Mouse (Mus musculus) midbrain, embryonic 14.5 days (tissue): ENCODE data around the gene Gm11172. TPM values are rescaled to one million over a fixed set of nuclear protein-coding genes. Genes with fewer than 3 reads are reported as not detected.
A peak's percentile ranks its signal among the peaks of the same experiment; 100 is the strongest.
"Not testable (repeated sequence)": the region's sequence is repeated elsewhere in the genome, so short reads cannot be mapped to it uniquely, and the experiment has no call there.

ENCODE experiments used
- ATAC-seq: fragments of 200-750 bp; cut with Nextera tagmentation; 2 replicates; pipeline ENCODE4 v1.8.0; 2017; ENCODE audit warnings: moderate number of reproducible peaks, moderate library complexity; ENCODE audit not compliant: low FRiP score, low TSS enrichment
- DNase-seq: peaks from one replicate; pipeline ENCODE4 v3.0.0-alpha.2; 2015
- H3K27ac ChIP-seq: fragments of 300-500 bp; sonication (generic); replicated peaks from 2 replicates; pipeline ENCODE4 v1.5.1; 2014; ENCODE audit warnings: mild to moderate bottlenecking, low read depth, low read length, moderate library complexity
- H3K27me3 ChIP-seq: fragments of 300-500 bp; sonication (generic); 2 replicates; pipeline ENCODE4 v1.6.1; 2014; ENCODE audit warnings: low read length, control low read depth, mixed read lengths; ENCODE audit not compliant: control insufficient read depth, insufficient read depth
- H3K36me3 ChIP-seq: fragments of 300-500 bp; sonication (generic); 2 replicates; pipeline ENCODE4 v1.6.1; 2014; ENCODE audit warnings: low read length, control low read depth; ENCODE audit not compliant: control insufficient read depth, insufficient read depth
- H3K4me1 ChIP-seq: fragments of 300-500 bp; sonication (generic); 2 replicates; pipeline ENCODE4 v1.6.1; 2014; ENCODE audit warnings: mild to moderate bottlenecking, antibody characterized with exemption, low read length, control low read depth; ENCODE audit not compliant: control insufficient read depth, insufficient read depth
- H3K4me2 ChIP-seq: fragments of 300-500 bp; sonication (generic); 2 replicates; pipeline ENCODE4 v1.6.1; 2014; ENCODE audit warnings: mild to moderate bottlenecking, low read length, moderate library complexity
- H3K4me3 ChIP-seq: fragments of 300-500 bp; sonication (generic); replicated peaks from 2 replicates; pipeline ENCODE4 v1.5.1; 2014; ENCODE audit warnings: low read depth, low read length
- H3K9ac ChIP-seq: fragments of 300-500 bp; sonication (generic); replicated peaks from 2 replicates; pipeline ENCODE4 v1.6.1; 2014; ENCODE audit warnings: mild to moderate bottlenecking, low read length, moderate library complexity
- H3K9me3 ChIP-seq: fragments of 300-500 bp; sonication (generic); 2 replicates; pipeline ENCODE4 v1.6.1; 2016; ENCODE audit warnings: low read length, control low read depth, mixed read lengths; ENCODE audit not compliant: control insufficient read depth
- WGBS: fragments of 180-500 bp; shearing (Covaris S2); extraction: QIAGEN DNeasy Blood & Tissue Kit; methylation state at CpG from one replicate; pipeline ENCODE4 v1.1.7; 2014; 5-methylcytosine and 5-hydroxymethylcytosine counted together
- polyA plus RNA-seq: library from polyadenylated mRNA; unstranded; fragments of >200 nt; fragmentation: Nextera tagmentation; extraction: Ambion mirVana; gene quantifications from 2 replicates; pipeline ENCODE4 v1.2.1, GENCODE M21; 2014

Gene Gm11172
- polyA plus RNA-seq, 1 experiment from 2014 or later = not detected

DNA sequence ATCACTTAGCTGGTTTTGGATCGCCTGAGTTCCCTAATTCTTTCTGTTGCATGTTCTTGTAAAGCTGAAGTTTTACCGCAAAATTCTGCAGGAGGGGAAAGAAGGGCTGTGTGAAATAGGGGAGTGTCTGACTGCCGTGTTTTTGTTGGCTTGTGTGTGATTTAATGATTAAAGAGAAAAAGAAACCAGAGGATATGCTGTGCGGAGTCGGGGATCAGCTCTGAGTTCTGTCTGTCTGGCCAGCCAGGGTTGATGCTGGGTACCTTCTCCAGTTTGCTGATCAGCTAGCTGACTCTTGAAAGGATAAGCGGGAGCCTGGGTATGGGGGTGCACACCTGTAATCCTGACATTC lies 31.6 kb downstream of the Gm11172 start:
- 72% methylated on average over 6 of the region's 6 CpGs for WGBS

DNA sequence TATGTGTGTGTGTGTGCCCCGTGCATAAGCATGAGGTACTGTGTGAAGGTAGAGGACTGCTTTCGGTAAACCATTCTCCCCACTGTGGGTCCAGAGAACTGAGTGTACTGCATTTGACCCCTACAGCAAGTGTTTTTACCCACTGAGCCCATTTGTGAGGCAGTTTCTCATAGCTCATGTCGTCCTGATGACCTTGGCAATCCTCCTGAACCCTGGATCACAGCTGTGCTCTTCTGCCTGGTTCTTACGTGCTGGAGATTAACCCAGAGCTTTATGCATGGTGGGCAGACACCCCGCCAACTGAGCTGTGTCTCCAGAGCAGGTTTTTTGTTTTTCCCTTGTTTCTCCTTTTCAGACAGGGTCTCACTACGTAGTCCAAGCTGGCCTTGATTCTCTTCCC lies 33.2 kb downstream of the Gm11172 start:
- Histone ChIP-seq H3K4me2 (no peak overlapping the region), H3K4me1 (peaks cover 2% of the 10 kb centered on the region; the same call in 1 of the 2 replicates), H3K9me3 (no peaks in the 10 kb centered on the region), H3K9ac (no peak overlapping the region), H3K27me3 (no peaks in the 10 kb centered on the region), H3K4me3 (no peak overlapping the region), H3K27ac (no peak overlapping the region), H3K36me3 (no peaks in the 10 kb centered on the region)
- 81% methylated on average over 6 of the region's 6 CpGs for WGBS
- ATAC-seq (no peak), DNase-seq (no peak)

More for the DNA sequence above, 31.6 kb downstream of the Gm11172 start:
- H3K9ac ChIP-seq = no peak overlapping the region
- H3K27ac ChIP-seq = no peak overlapping the region
- peaks cover 2% of the 10 kb centered on the region; the same call in 1 of the 2 replicates for H3K4me1 ChIP-seq
- no peaks in the 10 kb centered on the region for H3K27me3 ChIP-seq
- no peaks in the 10 kb centered on the region for H3K9me3 ChIP-seq
- DNase-seq (no peak), ATAC-seq (no peak)
- H3K4me2 ChIP-seq = no peak overlapping the region; the same call in 1 of the 2 replicates
- H3K36me3 ChIP-seq = no peaks in the 10 kb centered on the region
- no peak overlapping the region for H3K4me3 ChIP-seq

DNA sequence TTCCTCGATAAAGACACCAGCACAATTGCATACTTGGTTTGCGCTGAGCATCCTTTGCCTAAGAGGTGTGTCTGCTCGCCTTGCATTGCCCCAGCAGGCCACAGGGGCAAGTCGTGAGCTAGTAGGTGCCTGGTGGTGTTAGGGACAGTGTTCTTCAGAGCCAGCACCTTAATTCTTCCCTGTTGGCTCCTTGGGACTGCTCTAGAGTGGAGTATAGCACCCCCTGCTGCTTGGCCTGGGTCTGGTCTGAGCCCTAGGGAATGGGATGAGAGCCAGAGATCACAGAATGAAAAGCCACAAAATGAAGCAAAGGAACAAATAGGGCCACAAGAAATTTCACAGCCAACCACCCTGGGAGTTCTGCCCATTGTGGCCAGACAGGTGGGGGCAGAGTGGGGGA lies 33.8 kb downstream of the Gm11172 start:
- no peak overlapping the region for H3K27ac ChIP-seq
- no peaks in the 10 kb centered on the region for H3K27me3 ChIP-seq
- no peak overlapping the region for H3K9ac ChIP-seq
- no peaks in the 10 kb centered on the region for H3K36me3 ChIP-seq
- H3K4me3 ChIP-seq = no peak overlapping the region
- ATAC-seq = no peak
- H3K4me1 ChIP-seq = peaks cover 2% of the 10 kb centered on the region; the same call in 1 of the 2 replicates
- no peak overlapping the region for H3K4me2 ChIP-seq
- DNase-seq = peak; percentile 65
- 62% methylated on average over 4 of the region's 4 CpGs for WGBS
- H3K9me3 ChIP-seq = no peaks in the 10 kb centered on the region

DNA sequence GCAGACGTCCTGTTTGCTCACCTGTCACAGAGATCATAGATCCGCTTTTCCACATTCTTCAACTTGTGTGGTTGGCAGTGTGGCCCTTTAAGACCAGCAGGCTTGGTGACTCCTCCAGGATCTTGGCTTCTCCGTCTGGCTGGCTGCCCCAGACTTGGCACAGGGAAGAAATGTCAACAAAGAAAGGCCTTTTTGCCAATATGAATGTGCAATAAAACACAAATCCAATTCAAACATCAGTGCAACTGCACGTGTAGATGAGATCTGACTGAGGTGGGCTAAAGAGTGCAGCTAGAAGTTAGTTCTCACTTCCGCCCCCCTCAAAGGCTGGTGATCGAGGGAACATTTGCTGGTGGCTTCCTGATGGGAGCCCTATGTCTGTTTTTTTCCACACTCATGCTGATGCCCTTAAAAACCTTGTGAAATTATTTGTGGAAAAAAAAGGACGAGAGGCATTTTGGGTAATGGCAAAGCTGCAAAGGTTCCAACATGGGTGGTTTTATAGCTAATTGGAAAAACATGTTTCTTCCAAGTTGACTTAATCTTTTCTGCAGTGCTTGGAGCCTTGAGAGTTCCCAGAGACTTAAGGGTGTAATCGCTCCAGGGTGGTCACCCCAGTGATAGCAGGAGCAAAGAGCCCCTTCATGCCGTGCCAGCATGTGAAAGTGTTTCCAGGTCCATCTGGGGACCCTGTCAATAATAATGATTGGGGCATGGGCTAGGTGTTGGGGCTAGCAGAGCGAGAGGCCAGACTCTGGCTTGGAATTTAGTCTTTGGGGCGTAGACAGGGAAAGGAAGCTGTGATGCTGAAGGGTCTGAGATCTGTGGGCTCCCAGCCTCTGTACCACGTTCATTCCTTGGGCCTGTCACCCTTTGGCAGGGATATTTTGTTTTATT lies 37.5 kb downstream of the Gm11172 start:
- H3K27me3 ChIP-seq = no peaks in the 10 kb centered on the region
- H3K4me2 ChIP-seq = no peak overlapping the region
- no peak overlapping the region for H3K9ac ChIP-seq
- H3K27ac ChIP-seq = no peak overlapping the region
- ATAC-seq (no peak), DNase-seq (no peak)
- H3K36me3 ChIP-seq = no peaks in the 10 kb centered on the region
- no peaks in the 10 kb centered on the region for H3K9me3 ChIP-seq
- 80% methylated on average over 12 of the region's 12 CpGs for WGBS
- H3K4me1 ChIP-seq = no peaks in the 10 kb centered on the region
- no peak overlapping the region for H3K4me3 ChIP-seq

DNA sequence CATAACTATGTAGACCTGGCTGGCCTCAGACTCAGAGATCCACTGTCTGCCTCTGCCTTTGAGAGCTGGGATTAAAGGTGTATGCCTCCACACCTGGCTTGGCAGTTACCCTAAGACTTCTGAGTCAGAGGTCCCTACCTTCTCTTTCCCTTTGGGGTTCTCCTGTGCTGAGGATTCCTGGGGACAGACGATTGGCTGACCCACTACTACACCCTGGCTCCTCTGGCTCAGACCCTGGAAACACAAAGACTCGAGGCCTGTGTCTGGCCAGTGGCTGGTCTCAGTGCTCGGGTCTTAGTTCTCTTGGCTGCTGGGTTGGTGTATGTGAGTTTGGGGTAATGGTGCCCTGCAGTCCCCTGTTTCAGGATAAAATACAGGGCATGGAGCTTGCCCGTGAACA lies 38.2 kb downstream of the Gm11172 start:
- Histone ChIP-seq H3K36me3 (no peaks in the 10 kb centered on the region), H3K9me3 (no peaks in the 10 kb centered on the region), H3K4me3 (no peak overlapping the region), H3K27me3 (no peaks in the 10 kb centered on the region), H3K27ac (no peak overlapping the region), H3K4me1 (no peaks in the 10 kb centered on the region), H3K9ac (no peak overlapping the region), H3K4me2 (no peak overlapping the region)
- ATAC-seq (no peak), DNase-seq (no peak)
- 20% methylated on average over 4 of the region's 4 CpGs for WGBS

DNA sequence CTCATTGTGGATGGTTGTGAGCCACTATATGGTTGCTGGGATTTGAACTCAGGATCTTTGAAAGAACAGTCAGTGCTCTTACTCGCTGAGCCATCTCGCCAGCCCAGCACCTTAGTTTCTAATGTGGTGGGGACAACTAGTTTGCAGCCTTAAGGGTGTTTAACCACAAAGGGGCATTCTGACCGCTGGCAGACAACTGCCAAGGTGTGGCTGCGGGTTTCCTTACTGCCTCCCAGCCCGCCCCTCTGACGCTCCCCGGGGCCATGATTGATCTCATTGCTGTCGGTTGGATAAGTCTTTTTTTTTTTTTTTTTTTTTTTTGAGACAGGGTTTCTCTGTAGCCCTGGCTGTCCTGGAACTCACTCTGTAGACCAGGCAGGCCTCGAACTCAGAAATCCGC lies 39.5 kb downstream of the Gm11172 start:
- H3K27ac ChIP-seq, DNase-seq, H3K4me3 ChIP-seq, H3K4me1 ChIP-seq, H3K9me3 ChIP-seq, H3K4me2 ChIP-seq, H3K9ac ChIP-seq, H3K27me3 ChIP-seq, ATAC-seq, H3K36me3 ChIP-seq: not testable (repeated sequence)
- 94% methylated on average over 10 of the region's 10 CpGs for WGBS

DNA sequence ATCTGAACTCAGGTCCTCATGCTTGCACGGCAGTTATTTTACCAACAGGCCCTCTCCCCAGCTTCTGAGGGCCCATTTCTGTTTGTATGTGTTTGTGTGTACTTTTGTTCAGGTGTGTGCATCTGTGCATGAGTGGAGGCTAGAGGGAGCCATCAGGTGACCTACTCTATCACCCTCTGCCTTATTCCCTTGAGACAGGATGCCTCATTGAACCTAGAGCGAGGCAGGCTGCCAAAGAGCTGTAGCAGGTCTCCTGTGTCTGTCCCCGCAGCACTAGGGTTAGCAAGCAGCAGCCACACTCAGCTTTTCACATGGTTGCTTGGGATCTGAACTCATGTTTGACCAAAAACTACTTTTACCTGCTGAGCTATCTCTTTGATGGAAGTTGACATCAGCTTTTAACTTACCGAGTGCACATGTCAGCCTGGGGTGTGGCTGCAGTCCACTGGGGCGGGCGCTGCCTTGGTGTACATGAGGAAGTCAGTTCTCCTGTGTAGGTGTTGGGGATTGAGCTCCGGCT lies 47.1 kb downstream of the Gm11172 start:
- H3K27ac ChIP-seq = no peak overlapping the region
- H3K27me3 ChIP-seq = no peaks in the 10 kb centered on the region
- H3K4me2 ChIP-seq = no peak overlapping the region
- H3K4me1 ChIP-seq = no peaks in the 10 kb centered on the region
- H3K4me3 ChIP-seq = no peak overlapping the region
- no peaks in the 10 kb centered on the region for H3K9me3 ChIP-seq
- DNase-seq = no peak
- ATAC-seq = no peak
- no peaks in the 10 kb centered on the region for H3K36me3 ChIP-seq
- H3K9ac ChIP-seq = no peak overlapping the region
- WGBS = 96% methylated on average over 7 of the region's 7 CpGs

DNA sequence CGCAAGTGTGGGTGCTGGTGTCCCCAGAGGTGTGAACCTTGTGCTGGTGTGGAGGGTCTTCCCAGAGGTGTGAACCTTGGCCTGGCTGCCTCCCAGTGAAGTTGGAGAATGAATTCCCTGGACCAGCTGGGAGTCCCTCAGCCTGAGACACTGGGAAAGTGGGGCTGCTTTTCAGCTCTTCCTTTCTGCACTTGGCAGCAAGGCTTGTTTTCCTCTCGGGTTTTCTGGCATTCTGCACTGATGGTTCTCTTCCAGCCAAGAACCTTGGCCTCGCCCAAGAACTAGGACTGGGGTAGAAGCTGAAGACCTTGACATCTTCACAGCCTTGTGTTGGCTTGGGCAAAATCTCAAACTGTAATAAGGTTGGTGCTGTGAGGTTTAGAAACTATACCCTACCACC lies 48.7 kb downstream of the Gm11172 start:
- Histone ChIP-seq H3K36me3 (no peaks in the 10 kb centered on the region), H3K27ac (no peak overlapping the region), H3K27me3 (no peaks in the 10 kb centered on the region), H3K4me2 (no peak overlapping the region), H3K4me1 (no peaks in the 10 kb centered on the region), H3K4me3 (no peak overlapping the region), H3K9ac (no peak overlapping the region), H3K9me3 (no peaks in the 10 kb centered on the region)
- 82% methylated on average over 3 of the region's 3 CpGs for WGBS
- DNase-seq = no peak
- no peak for ATAC-seq
